Mouse (Mus musculus) activated CD4-positive, CD25-positive, alpha-beta regulatory T cell, adult 9 weeks (primary cell): Measurements from ENCODE around the gene Ppif. TPM values are rescaled to one million over a fixed set of nuclear protein-coding genes. Genes with fewer than 3 reads are reported as not detected.

ENCODE experiments used
- polyA plus RNA-seq: library from polyadenylated mRNA; unstranded; fragments of 100-300 nt; shearing (Covaris generic); gene quantifications from one replicate; pipeline ENCODE4 v1.2.1, GENCODE M21; 2017

Gene Ppif
- polyA plus RNA-seq, result 15.2 TPM

GRCm38 (mm10) chr14:25693888-25694568, at the start of gene Ppif:
Gene Ppif, plus strand, starts transcription at chr14:25694154.

Other genes starting within 250 kb of the Ppif start
- gene Zmiz1, start 235.0 kb upstream of the Ppif start, polyA plus RNA-seq, result 26.0 TPM
- 0.39 TPM for gene Zcchc24, start 74.9 kb downstream of the Ppif start, polyA plus RNA-seq
- gene Anxa11, start 148.0 kb downstream of the Ppif start, polyA plus RNA-seq, result 60.5 TPM
- not detected for gene Plac9a, start 208.9 kb downstream of the Ppif start, polyA plus RNA-seq
- gene Tmem254a, start 233.5 kb downstream of the Ppif start, polyA plus RNA-seq, result 11.7 TPM
- not detected for gene Cphx1, start 244.2 kb downstream of the Ppif start, polyA plus RNA-seq